Mouse (Mus musculus) cerebral cortex, adult 2 months (tissue): ENCODE results near the gene Calcb.

Source experiments
- WGBS: fragments of 180-500 bp; shearing (Covaris S2); methylation state at CpG from one replicate; pipeline ENCODE4 v1.1.7; 2018; 5-methylcytosine and 5-hydroxymethylcytosine counted together

The Calcb gene

DNA sequence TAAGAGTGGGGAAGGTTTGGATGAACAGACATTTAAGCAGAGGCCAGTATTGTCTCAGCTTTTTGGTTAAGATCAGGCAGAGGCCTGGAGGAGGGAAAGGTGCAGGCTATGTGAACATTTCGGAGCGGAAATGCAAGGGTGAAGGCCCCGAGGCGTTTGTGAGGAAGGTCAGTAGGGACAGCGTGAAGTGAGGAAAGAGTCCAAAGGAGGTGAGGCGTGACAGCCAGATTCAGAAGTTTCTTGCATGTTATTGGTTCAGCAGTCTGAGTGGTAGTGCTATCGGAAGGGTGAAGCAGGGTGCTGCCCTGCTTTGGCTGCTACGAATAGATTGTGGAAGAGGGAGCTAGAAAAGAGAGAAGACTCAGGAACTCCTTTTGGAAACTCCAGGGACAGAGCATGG, 36.2 kb downstream of the Calcb start:
- 92% methylated on average over 8 of the region's 8 CpGs for WGBS

DNA sequence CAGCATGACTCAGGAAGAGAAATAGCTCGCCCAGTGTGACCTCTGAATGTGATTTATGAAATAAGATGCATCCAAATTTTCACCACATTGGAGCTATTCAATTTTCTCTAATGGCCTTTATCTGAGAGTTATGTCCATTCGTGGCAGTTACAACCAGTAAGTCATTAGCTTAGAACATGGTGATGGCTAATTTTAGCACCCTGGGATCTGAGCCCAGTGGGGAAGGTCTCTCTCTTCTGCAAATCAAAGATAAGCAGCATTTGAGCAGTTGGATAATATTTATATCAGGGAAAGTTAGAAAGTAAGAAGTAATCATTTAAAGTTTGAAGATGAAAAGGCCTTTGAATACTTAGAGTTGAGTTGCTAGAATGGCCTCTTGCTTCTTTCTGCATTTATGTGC, 44.2 kb downstream of the Calcb start:
- 69% methylated on average over 2 of the region's 2 CpGs for WGBS

DNA sequence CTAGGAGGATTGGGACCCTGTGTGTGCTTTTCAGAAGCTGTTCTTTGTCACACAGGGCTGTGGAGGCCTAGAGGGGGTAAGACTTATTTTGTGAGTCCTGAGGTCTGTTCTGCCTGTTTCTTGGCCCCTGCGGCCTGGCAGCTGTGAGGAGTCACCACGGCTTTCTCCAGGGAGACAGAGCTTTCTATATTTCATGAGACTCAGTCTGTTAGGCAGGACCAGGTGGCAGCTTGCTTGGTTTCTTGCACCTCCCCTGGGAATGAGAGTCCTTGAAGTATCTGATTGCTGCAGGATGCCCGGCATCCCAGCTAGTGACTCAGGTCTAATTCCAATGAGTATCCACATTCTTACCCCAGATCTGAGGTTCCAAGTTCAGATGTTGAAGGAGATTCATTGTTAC, 46.8 kb downstream of the Calcb start:
- 81% methylated on average over 3 of the region's 3 CpGs for WGBS

DNA sequence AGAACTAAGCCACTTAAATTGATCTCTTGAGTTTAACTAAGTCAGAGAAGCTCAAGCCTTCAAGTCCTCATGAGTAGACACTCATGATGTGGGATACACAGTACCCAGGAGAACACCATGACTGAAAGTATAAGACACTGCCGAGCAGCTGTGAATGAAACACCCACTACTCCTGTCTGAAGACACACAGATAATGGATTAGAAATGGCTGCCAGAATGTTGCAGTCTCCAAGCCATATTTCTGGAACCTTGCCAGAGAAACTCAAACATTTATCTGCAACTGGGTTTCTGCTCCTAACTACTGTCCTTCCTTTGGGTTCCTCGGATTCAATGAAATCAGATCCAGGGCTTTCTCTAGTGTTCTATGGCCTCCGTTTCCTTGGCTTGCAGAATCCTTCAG, 48.1 kb downstream of the Calcb start:
- 87% methylated on average over 3 of the region's 3 CpGs for WGBS

DNA sequence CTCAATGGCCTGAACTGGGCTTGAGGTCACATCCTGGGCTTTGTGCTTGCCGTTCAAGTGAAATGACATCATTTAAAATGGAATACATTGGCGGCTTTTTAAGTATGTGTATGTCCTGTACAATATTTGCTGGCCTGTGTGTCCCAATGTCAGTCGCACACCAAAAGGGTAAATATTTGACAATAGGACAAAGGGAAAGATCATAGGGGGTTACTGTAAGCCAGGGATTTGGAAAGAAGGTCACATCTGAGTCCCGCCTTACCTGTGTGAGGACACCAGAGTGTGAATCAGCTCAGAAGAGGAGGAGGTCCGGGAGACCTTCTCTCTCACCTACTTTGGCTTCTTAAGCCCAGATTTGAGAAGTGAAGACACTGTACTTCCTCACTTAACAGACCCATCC, 50.1 kb downstream of the Calcb start:
- 91% methylated on average over 5 of the region's 5 CpGs for WGBS

DNA sequence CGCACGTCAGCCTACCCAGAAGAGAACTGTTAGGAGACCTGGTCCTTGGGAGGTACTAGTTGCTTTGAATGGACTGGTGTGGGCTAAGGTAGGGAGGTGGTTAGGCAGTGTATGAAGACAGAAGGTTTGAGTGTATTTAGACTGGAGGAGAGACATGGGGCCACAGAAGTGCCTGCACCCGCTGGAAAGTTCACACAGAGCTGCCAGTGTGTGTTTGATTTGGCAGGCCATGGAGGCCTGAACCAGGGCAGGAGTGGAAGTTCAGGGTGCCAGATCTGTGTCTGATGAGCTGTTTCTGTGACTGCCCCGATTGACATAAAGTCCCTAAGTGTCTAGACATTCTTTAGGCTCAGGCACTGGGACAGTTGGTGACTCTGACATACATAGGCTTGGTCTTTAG, 50.6 kb downstream of the Calcb start:
- WGBS, result 80% methylated on average over 4 of the region's 4 CpGs

DNA sequence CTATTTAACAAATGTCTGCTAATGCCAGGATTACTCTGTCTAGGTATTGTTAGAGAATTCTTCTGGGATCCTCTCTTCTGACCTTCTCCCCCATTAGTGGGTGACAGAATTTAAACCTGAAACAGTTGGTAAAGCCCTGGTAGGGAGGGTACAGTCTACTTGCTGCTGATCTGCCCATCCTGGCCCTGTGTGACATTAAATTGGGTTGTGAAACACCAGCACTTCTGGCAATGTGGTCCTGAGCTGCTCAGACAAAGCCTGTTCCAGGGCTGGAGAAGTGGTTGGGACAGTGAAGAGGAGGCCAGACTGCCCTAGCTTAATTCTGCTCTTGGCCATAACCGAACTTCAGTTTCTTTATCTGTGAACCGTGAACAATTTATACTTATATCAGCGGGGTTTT, 52.1 kb downstream of the Calcb start:
- WGBS, result 92% methylated on average over 3 of the region's 3 CpGs

DNA sequence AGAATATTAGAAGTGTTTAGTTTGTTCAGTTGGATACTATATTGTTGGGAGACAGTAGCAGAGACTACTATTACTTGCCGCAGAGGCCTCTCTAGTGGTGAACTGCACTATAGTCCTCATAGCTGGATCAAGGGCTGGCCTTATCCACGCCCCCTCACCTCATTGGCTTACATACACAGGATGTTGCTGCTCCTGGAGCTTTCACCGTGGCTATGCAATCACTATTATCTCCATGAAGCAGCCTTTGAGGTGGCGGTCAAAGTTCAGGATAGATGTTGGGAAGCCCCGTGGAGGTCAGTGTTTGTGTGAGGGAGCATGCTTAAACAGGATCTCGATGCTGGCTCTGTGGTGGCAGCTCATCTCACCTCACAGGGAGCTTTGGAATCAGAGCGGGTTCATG, 53.4 kb downstream of the Calcb start:
- 80% methylated on average over 7 of the region's 7 CpGs for WGBS
